Mouse (Mus musculus): ENCODE data around the gene Lmbr1. TPM values are rescaled to one million over a fixed set of nuclear protein-coding genes. Genes with fewer than 3 reads are reported as not detected.

The Lmbr1 gene
- total RNA-seq, 2 experiments from 2014 or later: 29.4 to 31.7 TPM

GRCm38 (mm10) chr5:29274746-29275145, 103.4 kb downstream of the Lmbr1 start:
- intact Hi-C loops (cut with DNase I): loop anchor here (5.0 to 10.0 kb wide), 2 partner anchors 240 to 822 kb away; no protein-coding TSS in a partner anchor

GRCm38 (mm10) chr5:29273426-29273825, 104.8 kb downstream of the Lmbr1 start:
- intact Hi-C loops (cut with DNase I): loop anchor here (10.0 kb wide), 1 partner anchor 239 kb away; no protein-coding TSS in a partner anchor
- DNase-seq (ENCODE audit: low spot score in 2 of 2): no peak

More at GRCm38 (mm10) chr5:29274746-29275145, 103.4 kb downstream of the Lmbr1 start:
- DNase-seq (ENCODE audit: low spot score in 2 of 2): no peak

- DNase-seq (ENCODE audit: low spot score in 2 of 2): no peak
- intact Hi-C loops (cut with DNase I): loop anchor here (10.0 kb wide), 1 partner anchor 236 kb away; no protein-coding TSS in a partner anchor
These were observed 107.3 kb downstream of the Lmbr1 start for GRCm38 (mm10) chr5:29270879-29271278.

- no peak for DNase-seq (ENCODE audit: low spot score in 2 of 2)
- intact Hi-C loops (cut with DNase I): no loop called here
These were observed 124.3 kb downstream of the Lmbr1 start for GRCm38 (mm10) chr5:29253876-29254275.

- intact Hi-C loops (cut with DNase I): no loop called here
- DNase-seq (ENCODE audit: low spot score in 2 of 2): no peak
These were observed 126.7 kb downstream of the Lmbr1 start for GRCm38 (mm10) chr5:29251496-29251873.

- intact Hi-C loops (cut with DNase I): no loop called here
- DNase-seq (ENCODE audit: low spot score in 2 of 2): no peak
These were observed 127.2 kb downstream of the Lmbr1 start for GRCm38 (mm10) chr5:29250795-29251495.

- intact Hi-C loops (cut with DNase I): no loop called here
- DNase-seq (ENCODE audit: low spot score in 2 of 2): no peak
These were observed 133.4 kb downstream of the Lmbr1 start for GRCm38 (mm10) chr5:29244769-29245168.

GRCm38 (mm10) chr5:29238379-29238778, 139.8 kb downstream of the Lmbr1 start:
- no peak for DNase-seq (ENCODE audit: low spot score in 2 of 2)
- intact Hi-C loops (cut with DNase I): no loop called here

GRCm38 (mm10) chr5:29230481-29230880, 147.7 kb downstream of the Lmbr1 start:
- intact Hi-C loops (cut with DNase I): no loop called here
- DNase-seq (ENCODE audit: low spot score in 2 of 2): no peak

- DNase-seq (ENCODE audit: low spot score in 2 of 2): no peak
- intact Hi-C loops (cut with DNase I): no loop called here
These were observed 154.1 kb downstream of the Lmbr1 start for GRCm38 (mm10) chr5:29224089-29224488.

GRCm38 (mm10) chr5:29217997-29218396, 160.2 kb downstream of the Lmbr1 start:
- intact Hi-C loops (cut with DNase I): no loop called here
- no peak for DNase-seq (ENCODE audit: low spot score in 2 of 2)

- intact Hi-C loops (cut with DNase I): no loop called here
- no peak for DNase-seq (ENCODE audit: low spot score in 2 of 2)
These were observed 166.1 kb downstream of the Lmbr1 start for GRCm38 (mm10) chr5:29211980-29212555.

GRCm38 (mm10) chr5:29205690-29206089, 172.5 kb downstream of the Lmbr1 start:
- DNase-seq (ENCODE audit: low spot score in 2 of 2): no peak
- intact Hi-C loops (cut with DNase I): no loop called here

- intact Hi-C loops (cut with DNase I): loop anchor here (5.0 to 10.0 kb wide), 3 partner anchors 345 to 733 kb away; partner anchors contain the start of genes Shh and Ube3c
These were observed 178.3 kb downstream of the Lmbr1 start for GRCm38 (mm10) chr5:29199868-29200267.

GRCm38 (mm10) chr5:29198960-29199488, 179.2 kb downstream of the Lmbr1 start:
- no peak for DNase-seq (ENCODE audit: low spot score in 2 of 2)
- intact Hi-C loops (cut with DNase I): loop anchor here (5.0 to 10.0 kb wide), 3 partner anchors 344 to 732 kb away; partner anchors contain the start of genes Shh and Ube3c

More at GRCm38 (mm10) chr5:29199868-29200267, 178.3 kb downstream of the Lmbr1 start:
- DNase-seq (ENCODE audit: low spot score in 2 of 2): no peak

GRCm38 (mm10) chr5:29197187-29197586, 181.0 kb downstream of the Lmbr1 start:
- intact Hi-C loops (cut with DNase I): loop anchor here (5.0 to 10.0 kb wide), 3 partner anchors 342 to 730 kb away; partner anchors contain the start of genes Shh and Ube3c
- no peak for DNase-seq (ENCODE audit: low spot score in 2 of 2)

GRCm38 (mm10) chr5:29196264-29196658, 181.9 kb downstream of the Lmbr1 start:
- intact Hi-C loops (cut with DNase I): loop anchor here (5.0 to 10.0 kb wide), 3 partner anchors 341 to 729 kb away; partner anchors contain the start of genes Shh and Ube3c
- no peak for DNase-seq (ENCODE audit: low spot score in 2 of 2)

GRCm38 (mm10) chr5:29195570-29196263, 182.5 kb downstream of the Lmbr1 start, which contains the start of gene Rnf32:
Rnf32 (plus strand) TSS chr5:29195992.
- intact Hi-C loops (cut with DNase I): loop anchor here (5.0 to 10.0 kb wide), 3 partner anchors 341 to 728 kb away; partner anchors contain the start of genes Shh and Ube3c
- peak; percentile 85 to 90 for DNase-seq (ENCODE audit: low spot score in 2 of 2)

- no peak for DNase-seq (ENCODE audit: low spot score in 2 of 2)
- intact Hi-C loops (cut with DNase I): loop anchor here (5.0 to 10.0 kb wide), 3 partner anchors 340 to 728 kb away; partner anchors contain the start of genes Shh and Ube3c
These were observed 183.0 kb downstream of the Lmbr1 start for GRCm38 (mm10) chr5:29195231-29195569.

GRCm38 (mm10) chr5:29186798-29187197, 191.4 kb downstream of the Lmbr1 start:
- DNase-seq (ENCODE audit: low spot score in 2 of 2): no peak
- intact Hi-C loops (cut with DNase I): no loop called here

Measured in left cerebral cortex, postnatal 36 days (tissue).